Mouse (Mus musculus) gastrocnemius, postnatal 10 days (tissue): Measurements from ENCODE around the gene Tyw1. TPM values are rescaled to one million over a fixed set of nuclear protein-coding genes. Genes with fewer than 3 reads are reported as not detected.
"Not testable (repeated sequence)": the region's sequence is repeated elsewhere in the genome, so short reads cannot be mapped to it uniquely, and the experiment has no call there.

Experiments used
- DNase-seq: peaks from one replicate; pipeline ENCODE4 v3.0.0; 2021; ENCODE audit warnings: mixed read lengths
- long read RNA-seq, 2 experiments: library from polyadenylated mRNA; stranded (forward); transcript quantifications; one replicate each; pipeline ENCODE4 v2.0.0; 2021
- total RNA-seq, 2 experiments: library from RNA; stranded (reverse); gene quantifications; 2 replicates each; pipeline ENCODE4 v1.2.3; 2021

Tyw1 gene
- total RNA-seq: 1 to 10 TPM; 9.1 to 9.3 TPM
- long read RNA-seq, experiment 1, transcript Tyw1-201 (16 exons, 3,044 nt): major isoform, 27 of 34 reads
- long read RNA-seq, experiment 1, partial matches to known transcripts: 3 of 34 reads
- long read RNA-seq, experiment 1, other reads (novel, unspliced or antisense): 4 of 34 reads
- long read RNA-seq, experiment 2, transcript Tyw1-201 (16 exons, 3,044 nt): major isoform, 16 of 25 reads
- long read RNA-seq, experiment 2, partial matches to known transcripts: 3 of 25 reads
- long read RNA-seq, experiment 2, other reads (novel, unspliced or antisense): 6 of 25 reads

GRCm38 (mm10) chr5:130255017-130255720 lies at the start of gene Tyw1, which contains the start of gene Sbds:
TSS of gene Tyw1 (plus strand) at chr5:130255619.
TSS of gene Sbds (minus strand) at chr5:130255530.
- DNase-seq: peak; percentile 95

DNA sequence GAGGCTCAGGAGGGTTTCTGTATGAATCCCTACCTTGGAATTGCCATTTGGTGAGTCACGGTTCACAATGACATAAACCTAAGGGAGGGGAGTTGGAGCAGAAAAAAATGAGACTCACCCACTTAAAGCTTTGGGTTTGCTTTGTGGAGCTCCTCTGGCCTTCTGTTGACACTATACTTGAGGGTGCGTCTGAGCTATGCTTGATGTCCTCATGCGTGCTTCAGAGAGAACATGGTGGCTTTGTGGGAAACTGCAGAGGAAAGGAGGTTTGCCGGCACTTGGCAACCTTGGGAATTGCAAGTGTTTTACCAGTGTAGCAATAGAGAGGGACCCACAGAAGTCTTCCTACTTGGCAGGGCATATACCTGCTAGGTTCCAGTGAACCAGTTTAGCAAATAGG lies 48.1 kb upstream of the Tyw1 start:
- no peak for DNase-seq

- no peak for DNase-seq
Observed at GRCm38 (mm10) chr5:130212956-130213355, 42.5 kb upstream of the Tyw1 start.

DNA sequence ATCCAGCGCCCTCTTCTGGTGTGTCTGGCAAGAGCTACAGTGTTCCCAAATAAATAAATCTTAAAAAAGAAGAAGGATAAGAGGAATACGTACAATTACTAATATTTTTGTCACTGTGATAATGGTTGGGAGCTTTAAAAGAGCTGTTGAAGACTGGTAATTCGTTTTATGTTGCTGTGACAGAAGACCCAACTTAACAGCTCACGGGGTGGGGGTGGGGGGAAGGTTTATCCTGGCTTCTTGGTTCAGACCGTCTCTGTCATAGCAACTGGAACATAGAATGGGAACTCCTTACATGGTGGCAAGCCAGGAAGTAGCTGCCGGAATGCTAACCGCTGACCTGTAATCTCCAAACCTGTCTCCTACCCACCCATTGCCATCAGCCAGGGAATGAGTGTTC lies 38.6 kb upstream of the Tyw1 start, which contains the start of gene Tmem248:
Gene Tmem248 (plus strand): TSS at position 301 of the 400 bp plus-strand sequence.
- no peak for DNase-seq

DNA sequence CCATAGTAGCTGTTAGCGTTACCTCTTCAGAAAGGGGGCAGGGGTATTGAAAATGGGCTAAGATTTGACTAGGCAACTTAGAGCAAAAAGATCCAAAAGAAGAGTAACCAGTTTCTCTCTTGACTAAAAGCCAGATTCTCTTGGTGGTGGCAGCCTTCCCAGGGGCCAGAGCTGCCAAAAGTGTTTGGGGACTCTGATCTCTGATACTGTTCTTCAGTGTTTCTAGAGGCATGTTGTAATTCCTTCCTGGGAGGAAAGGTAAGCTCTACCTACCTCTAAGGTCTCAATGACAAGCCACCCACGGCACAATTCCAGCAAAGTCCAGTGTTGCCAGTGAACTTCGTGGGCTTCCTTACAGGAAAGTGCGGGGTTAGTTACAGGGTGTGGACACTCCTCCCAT lies 38.0 kb upstream of the Tyw1 start:
- no peak for DNase-seq

DNA sequence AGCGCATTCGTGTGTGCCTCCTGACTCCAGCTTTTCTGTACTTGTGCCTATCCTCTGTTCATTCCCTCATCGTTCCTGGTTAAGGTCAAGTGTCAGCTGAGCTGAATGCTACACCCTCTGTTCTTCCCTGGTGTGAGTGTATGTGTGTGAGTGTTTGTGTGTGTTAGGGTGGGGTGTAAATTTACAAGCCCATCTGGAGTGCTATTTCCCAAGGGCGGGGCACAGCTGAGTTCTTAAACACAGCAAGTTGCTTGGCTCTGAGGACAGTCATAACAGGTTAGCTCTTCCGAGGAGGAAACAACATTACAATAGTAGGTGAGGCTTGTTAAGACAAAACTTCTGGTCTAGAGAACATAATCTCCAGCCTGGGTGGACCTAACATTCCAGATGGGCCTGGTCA lies 37.1 kb upstream of the Tyw1 start:
- DNase-seq: no peak

- DNase-seq: no peak
Observed at GRCm38 (mm10) chr5:130221316-130221715, 34.1 kb upstream of the Tyw1 start.

GRCm38 (mm10) chr5:130221760-130222145 lies 33.7 kb upstream of the Tyw1 start:
- no peak for DNase-seq

- DNase-seq: peak; percentile 95
Observed at GRCm38 (mm10) chr5:130222146-130223004, 33.0 kb upstream of the Tyw1 start.

GRCm38 (mm10) chr5:130226790-130227189 lies 28.6 kb upstream of the Tyw1 start:
- no peak for DNase-seq

GRCm38 (mm10) chr5:130228120-130228519 lies 27.3 kb upstream of the Tyw1 start:
- DNase-seq: no peak

GRCm38 (mm10) chr5:130236302-130236701 lies 19.1 kb upstream of the Tyw1 start:
- no peak for DNase-seq

GRCm38 (mm10) chr5:130239236-130239635 lies 16.2 kb upstream of the Tyw1 start:
- DNase-seq: no peak

DNA sequence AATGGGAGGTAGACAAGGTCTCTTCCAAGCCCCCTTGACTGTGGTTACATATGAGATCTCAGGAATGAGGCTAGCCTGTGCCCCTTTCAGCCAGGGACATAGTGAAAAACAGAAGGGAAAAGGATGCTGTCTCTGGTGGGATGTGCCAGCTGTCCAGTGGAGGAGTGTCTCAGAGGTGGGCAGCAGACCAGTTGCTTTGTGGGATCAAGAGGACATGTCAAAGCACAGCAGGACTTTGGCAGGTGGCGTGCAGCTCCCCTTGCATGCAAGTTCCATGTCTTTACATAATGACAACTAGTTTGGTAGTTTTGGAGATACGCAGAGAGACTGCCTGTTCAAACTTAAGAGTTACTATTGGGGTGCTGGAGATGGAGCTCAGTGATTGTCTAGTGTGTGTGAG lies 15.6 kb upstream of the Tyw1 start:
- no peak for DNase-seq

DNA sequence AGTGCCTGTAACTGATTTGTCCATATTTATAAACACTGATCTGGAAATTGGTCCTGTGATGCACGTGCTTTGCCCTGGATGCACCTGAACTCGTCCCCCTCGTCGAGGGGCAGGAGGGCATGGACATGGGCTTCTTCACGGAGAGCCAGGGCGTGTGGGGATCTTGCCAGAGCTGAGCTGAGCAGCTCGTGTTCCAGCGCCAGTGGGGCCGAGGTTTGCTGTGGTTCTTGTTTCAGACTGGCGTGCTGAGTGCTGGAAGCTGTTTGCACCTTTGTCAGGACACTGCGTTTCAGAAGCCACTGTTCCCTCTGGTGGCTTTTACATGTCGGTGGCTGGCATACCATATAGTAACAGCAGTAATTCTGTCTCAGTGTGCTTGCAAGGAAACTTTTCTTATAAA lies 14.0 kb upstream of the Tyw1 start:
- no peak for DNase-seq

GRCm38 (mm10) chr5:130247823-130248222 lies 7.6 kb upstream of the Tyw1 start:
- no peak for DNase-seq

DNA sequence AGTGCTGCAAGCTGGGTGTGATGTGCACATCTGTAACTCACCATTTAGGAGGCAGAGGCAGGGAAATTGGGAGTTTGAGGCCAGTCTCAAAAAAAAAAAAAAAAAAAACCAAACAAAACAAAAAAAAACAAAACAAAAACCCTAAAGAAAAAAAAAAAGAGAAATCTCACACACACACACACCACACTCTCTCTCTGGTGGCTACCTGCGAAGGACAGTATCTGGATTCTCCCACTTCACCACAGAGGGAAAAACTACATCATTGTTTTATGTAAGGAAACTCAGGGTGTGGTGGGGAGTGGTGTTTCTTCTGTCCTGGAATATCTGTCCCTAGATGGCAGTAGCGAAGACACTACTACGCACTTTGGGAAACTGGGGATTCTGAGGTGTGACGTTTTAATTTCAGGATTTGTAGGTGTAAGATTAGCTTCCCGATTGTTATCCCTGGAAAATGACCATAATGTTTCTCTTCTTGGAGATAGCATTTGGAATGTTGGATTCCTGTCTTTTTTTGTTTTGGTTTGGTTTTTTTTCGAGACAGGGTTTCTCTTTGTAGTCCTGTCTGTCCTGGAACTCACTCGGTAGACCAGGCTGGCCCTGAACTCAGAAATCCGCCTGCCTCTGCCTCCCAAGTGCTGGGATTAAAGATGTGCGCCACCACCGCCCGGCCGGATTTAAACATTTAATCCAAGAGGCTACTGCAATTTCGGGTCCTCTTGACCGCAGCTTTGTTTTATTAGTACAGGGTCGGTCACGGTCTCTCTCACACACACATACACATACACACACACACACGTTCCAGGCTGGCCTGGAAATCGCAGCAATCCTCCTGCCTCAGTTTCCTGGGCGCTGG lies 1.0 kb upstream of the Tyw1 start:
- no peak for DNase-seq

DNA sequence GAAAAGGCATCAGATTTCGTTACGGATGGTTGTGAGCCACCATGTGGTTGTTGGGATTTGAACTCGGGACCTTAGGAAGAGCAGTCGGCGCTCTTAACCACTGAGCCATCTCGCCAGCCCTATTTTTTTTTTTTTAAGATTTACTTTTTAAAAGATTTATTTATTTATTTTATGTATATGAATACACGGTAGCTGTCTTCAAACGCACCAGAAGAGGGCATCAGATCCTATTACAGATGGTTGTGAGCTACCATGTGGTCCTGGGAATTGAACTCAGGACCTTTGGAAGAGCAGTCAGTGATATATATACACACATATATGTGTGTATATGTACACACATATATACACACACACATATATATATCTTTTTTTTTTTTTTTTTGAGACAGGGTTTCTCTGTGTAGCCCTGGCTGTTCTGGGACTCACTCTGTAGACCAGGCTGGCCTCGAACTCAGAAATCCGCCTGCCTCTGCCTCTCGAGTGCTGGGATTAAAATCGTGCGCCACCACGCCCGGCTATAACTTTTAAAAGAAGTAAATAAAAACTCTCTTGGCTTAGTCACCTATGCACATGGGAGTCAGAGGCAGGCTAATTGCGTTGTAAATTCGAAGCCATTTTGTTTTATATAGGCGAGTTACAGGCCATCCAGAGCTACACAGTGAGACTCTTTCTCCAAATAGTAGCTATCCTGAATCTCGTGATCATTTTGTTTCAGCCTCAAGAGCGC lies 543 bp downstream of the Tyw1 start:
- not testable (repeated sequence) for DNase-seq

DNA sequence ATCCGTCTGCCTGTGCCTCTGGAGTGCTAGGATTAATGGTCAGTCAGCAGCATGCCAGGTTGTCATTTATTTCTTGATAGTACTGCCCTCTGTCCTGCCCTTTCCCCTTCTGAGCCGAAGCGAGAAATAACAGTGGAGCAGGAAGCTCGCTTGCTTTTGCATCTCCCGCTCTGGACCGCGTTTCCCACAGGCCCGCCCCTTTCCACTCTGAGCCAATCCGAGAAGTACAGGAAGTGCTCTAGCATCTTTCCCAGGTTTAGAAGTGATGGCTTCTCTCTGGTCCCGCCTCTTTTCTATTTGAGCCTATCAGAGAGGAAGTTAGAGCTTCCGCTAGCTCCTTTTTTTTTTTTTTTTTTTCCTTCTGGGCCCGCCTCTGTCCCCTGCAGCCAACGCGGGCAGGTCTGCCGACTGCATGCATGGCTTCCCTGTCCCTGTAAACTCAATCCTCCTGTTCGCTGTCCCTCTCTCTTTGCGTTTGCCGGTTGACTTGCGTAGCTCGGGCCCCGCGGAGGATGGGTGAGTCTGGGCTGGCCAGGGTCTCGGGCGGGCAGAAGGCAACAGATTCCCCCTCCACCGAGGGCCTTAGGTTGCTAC lies 1.4 kb downstream of the Tyw1 start:
- peak; percentile 89 for DNase-seq

DNA sequence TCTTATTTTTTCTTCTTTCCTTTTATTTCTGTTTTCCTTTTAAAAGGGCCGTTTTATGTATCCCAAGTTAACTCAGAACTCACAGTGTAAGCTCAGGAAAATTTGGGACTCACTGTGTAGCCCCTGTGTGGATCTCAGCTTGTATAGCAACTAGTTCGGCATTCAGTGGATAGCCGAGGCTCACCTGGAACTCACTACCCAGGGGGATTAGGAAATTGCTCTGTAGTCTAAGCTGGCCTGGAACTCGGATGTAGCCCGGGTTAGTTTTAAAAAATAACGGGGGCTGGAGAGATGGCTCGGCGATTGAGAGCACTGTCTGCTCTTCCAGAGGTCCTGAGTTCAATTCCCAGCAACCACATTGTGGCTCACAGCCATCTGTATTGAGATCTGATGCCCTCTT lies 1.9 kb downstream of the Tyw1 start:
- DNase-seq: no peak

- DNase-seq: no peak
Observed at GRCm38 (mm10) chr5:130263454-130263853, 8.0 kb downstream of the Tyw1 start.
